Mouse (Mus musculus) right cerebral cortex, adult 2 months (tissue): ENCODE data around the gene Gm20605.

Experiments used
- DNase-seq, 2 experiments: peaks; one replicate each; pipeline ENCODE4 v3.0.0; 2021 to 2022; ENCODE audit warnings: low spot score in 2 of 2

Gm20605 gene

DNA sequence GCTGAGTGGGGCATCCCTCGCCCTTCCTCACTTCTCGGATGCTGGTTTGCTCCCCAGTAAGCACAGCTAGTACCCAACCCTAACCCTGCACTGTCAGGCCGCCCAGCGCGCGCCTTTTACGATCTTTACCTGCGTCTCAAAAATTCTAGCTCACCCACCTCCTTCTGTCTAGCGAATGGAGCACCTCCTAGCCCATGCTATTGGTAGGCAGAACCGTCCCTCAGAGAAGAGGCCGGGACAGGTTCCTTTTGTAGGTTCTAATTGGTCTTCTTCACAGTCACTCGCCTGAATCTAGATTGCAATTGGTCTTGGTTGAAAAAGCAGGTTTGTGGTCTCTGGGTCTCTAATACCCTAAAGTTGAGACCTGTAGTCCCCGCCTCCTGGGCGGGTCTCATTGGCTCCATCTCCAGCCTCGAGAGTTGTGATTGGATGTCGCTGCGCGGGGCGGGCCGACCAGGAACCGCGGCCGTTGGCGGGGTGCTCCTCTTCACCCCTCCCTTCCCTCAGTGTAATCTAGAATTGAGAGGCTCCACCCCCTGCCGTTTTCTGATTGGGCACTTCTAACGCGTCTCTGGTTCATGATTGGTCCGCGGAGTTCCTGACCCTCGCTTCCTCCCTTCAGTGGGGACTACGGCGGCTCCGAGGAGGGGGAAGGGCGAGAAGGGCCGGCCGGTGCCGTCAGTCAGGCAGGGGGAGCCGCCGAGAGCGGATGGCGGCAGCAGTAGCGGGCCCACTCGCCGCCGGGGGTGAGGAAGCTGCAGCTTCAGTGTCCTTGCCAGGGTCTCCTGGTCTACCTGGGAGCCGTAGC, at the start of gene Gm20605, which contains the start of the genes Fbxo24 and Lrch4:
Gene Gm20605 (plus strand): TSS at position 678 of the 808 bp plus-strand sequence.
Gene Fbxo24 (minus strand): TSS at position 505 of the 808 bp plus-strand sequence.
Gene Lrch4 (plus strand): TSS at position 624 of the 808 bp plus-strand sequence.
- DNase-seq: peak; percentile 98 to 100

DNA sequence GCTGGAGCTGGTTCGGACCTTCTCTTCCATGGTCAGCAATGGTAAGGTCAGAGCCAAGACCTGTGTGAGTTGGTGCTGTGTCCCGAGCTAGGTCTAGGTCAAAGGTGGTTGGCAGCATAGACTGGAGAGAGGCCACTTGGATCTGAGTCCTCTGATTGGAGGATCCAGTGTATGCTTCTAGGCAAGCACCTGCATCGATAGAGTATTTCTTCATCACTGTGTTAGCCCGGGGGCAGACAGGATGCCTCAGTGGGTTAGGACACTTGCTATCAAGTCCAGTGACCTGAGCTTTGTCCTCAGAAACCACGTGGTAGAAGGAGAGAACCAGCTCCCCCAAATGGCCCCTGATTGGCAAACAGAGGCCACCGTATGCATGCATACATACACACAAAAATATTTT, 48.7 kb upstream of the Gm20605 start:
- no peak for DNase-seq

DNA sequence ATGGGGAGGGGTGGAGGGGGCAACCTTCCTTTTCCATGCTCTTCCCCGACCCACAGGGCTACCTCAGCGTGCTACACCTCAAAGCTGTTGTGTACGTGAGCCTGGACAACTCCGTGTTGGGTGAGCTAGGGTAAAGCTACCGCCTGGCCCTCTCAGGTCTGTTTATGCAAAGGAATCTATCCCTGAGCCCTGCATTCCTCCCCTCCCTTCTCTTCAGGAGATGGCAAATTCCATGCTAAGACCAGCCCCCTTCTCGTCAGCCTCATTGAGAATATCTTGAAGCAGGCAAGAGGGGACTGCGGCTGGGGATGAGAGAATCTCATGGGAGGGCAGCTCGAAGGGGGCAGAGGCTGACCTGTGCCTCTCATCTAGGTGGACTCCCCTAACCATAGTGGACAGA, 46.3 kb upstream of the Gm20605 start:
- DNase-seq: no peak

DNA sequence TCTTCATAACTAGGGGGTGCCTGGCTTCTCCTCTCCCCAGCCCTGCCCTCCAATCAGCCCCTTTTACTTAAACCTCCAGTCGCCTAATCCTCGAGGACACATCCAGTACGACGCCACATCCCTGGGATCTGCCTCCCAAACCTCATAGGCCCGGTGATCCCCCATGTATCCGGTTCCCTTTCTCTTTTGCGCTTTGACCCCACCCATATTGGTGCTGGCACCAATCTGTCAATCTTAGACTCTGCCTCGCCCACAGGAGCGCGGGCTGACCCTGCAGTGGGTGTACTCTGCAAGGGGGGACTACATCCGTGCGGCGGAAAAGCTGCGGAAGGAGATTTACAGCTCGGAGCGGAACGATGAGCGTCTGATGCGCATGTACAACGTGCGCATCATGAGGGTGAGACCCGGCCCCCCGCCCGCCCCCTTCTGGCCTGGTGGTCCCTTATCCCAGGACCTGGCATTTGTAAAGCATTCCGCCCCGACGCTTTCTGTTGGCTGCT, 45.3 kb upstream of the Gm20605 start:
- peak in 1 of 2 experiments; percentile 55 for DNase-seq

DNA sequence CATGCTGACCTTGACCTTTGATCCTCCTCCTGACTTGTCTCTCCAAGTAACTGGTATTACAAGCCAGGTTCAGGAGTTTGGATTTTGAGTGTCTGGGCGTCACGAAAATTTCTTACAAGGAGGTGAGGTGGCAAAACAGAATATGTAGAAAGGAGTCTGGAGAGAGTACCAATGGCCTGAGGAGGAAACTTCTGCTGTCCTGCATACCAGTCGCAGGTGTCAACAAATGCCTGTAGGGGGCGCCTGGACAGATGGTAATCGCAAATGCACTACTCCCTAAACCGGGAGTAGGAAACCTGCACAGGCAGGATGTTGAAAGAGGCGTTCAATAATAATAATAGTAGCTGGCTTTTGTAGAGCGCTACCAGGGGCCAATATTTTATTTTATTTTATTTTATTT, 44.0 kb upstream of the Gm20605 start:
- peak; percentile 62 to 79 for DNase-seq

DNA sequence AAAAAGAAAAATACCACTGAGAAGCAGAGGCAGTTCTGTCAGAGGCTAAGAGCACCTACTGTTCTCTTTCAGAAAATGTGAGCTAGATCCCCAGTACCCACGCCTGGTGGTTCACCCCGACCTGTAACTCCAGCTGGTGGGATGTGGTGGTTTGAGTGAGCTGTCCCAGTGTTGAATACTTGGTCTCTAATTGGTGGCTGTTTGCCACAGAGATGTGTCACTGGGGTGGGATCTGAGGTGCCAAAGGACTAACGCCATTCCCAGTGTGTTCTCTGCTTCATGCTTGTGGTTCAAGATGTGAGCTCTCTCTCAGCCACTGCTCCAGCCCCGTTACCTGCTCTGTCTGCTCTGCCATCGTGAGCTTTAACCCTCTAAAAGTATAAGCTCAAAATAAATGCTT, 38.5 kb upstream of the Gm20605 start:
- no peak for DNase-seq

DNA sequence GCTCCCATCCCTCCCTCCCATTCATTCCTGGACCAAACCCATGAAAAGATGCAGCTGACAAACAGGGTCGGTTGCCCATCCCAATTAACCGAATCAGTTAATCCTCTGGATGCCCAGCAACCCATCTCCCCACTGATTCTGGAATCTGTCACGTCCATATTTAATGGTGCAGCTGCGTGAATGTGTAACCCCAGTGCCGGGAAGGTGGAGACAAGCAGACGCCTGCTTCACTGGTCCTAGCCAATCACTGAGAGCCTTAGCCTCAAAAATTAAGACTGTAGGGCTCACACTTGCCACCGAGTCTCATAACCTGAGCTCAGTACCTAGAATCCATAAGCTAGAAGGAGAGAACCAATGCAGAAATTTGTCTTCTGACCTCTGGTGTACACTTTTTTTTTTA, 33.1 kb upstream of the Gm20605 start:
- no peak for DNase-seq

DNA sequence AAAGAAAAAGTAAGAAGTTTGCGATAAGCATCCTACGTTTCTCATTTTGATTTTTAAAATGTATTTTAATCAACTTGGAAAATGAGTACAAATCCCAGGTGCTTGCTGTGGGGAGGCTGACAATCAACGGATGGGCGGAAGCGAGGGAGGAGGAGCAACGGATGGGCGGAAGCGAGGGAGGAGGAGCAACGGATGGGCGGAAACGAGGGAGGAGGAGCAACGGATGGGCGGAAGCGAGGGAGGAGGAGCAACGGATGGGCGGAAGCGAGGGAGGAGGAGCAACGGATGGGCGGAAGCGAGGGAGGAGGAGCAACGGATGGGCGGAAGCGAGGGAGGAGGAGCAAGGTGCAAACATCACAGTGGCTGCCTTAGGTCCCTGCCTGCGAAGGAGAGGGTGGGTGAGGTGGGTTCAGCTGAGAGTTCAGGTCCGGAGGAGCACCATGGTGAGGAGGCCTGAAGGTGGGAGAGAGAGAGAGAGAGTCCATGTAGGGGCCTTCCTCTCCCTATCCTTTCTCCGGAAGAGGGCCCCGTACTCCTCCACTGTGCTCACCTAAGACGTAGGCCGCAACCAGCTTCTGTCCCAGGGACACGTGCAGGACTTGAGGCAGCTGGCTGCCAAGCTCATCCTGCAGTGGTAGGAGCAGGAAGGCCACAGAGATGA, 32.2 kb upstream of the Gm20605 start:
- no peak for DNase-seq

DNA sequence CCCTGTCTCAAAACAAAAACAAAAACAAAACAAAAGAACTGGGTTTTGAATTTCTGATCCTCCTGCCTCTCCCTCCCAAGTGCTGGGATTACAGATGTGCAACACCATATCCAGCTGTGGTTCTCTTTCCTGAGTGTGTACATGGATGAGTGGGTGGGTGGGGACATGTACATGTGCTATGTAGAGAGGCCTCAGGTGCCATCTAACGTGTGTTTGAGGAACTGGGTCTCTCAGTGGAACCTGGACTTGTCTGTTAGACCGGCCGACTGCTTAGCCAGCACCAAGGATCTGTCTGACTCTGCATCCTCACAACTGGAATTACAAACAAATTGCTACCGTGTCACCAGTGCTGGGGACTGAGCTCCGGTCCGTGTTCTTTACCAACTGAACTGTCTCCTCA, 31.4 kb upstream of the Gm20605 start:
- DNase-seq: no peak

DNA sequence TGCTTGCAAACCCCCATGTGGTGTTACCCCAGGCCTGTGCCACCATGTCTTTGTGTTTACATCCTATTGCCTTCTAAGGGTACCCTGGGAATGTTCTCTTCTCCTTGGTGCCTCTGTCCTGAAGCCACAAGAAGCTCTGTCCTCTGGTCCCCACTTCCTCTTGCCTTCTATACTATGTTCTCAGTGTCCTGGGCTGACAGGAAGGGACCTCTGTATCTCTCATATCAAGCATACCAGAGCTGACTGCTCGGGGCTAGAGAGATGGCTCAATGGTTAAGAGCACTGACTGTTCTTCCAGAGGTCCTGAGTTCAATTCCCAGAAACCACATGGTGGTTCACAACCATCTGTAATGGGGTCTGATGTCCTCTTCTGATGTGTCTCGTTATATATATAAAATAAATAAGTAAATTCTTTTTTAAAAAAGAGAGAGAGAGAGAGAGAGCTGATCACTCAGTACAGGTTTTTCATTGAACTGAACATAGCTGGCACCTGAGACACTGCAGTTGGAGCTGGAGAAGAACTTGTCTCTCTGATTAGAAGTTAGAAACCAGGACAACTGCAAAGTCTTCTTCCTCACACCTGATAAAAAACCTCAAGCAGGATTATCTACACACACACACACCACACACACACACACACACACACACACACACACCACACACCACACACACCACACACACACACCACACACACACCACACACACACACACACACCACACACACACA, 30.7 kb upstream of the Gm20605 start:
- no peak for DNase-seq

DNA sequence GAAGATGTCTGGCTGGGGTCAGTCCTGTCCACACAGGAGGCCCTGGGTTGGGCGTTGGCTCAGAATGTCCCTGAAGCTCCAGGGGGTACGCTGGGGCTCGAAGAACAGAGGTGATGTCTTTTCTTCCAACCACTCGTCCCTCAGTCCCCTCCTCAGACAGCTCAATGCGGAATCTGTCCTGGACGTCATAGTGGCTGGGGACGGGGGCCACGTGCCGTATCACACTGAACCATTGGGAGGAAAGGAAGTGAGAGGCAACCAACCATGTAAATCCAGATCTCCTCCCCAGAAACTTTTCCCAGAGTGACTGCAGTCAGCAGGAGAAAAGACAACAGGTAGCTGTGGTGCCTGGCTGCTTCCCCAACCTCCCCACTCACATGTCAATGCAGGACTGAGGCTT, 29.4 kb upstream of the Gm20605 start:
- DNase-seq: no peak

DNA sequence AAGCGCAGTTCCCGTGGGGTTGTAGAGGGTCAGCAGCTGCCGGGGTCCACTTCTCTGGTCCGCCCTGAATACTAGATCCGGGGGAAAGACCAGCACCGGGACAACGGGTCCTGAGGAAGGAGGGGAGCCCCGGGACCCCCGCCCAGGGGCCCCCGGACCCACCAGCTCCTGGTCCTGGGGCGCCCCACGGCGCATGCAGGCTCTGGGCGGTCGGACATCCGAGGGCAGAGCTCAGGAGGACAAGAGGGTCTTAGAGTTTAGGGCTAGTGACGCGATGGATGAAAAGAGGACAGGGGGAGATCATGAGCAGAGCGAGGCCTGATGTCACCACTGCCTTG, 28.7 kb upstream of the Gm20605 start:
- DNase-seq: no peak

DNA sequence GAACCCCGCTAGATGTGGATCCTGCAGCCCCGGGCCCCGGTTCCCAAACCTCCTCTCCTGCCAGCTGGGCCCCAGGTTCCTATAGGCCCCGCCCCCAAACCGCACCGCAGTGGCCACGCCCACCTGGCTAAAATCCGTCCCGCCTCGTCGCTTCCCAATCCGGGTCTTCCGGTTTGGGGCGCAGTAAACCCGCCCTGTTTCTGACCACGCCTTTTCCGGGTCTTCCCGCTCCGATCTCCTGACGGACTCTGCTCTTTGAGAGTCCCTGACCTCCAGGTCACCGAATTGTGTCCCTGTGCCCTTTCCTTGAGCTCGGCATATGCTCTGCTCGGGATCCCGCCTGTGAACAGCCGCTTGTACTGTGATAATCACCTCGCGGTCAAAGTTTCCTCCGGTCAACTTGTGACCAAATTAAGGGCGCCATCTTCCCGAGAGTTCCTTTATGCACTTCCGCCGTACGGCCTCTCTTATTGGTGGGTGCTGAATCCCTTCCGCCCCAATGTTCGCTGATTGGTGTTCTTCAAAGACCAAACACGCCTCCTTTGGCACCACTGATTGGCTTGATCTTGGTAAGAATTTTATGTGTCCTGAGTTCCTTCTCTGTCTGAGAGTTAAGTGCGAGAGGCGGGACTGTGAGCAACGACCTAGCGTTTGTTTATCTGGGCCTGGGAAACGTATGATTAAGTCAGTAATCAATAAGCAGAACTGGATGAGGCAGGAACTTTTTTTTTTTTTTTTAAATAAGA, 28.2 kb upstream of the Gm20605 start, which contains the start of gene Mospd3:
Gene Mospd3 (minus strand): TSS at position 440 of the 746 bp plus-strand sequence.
- peak; percentile 94 to 95 for DNase-seq

DNA sequence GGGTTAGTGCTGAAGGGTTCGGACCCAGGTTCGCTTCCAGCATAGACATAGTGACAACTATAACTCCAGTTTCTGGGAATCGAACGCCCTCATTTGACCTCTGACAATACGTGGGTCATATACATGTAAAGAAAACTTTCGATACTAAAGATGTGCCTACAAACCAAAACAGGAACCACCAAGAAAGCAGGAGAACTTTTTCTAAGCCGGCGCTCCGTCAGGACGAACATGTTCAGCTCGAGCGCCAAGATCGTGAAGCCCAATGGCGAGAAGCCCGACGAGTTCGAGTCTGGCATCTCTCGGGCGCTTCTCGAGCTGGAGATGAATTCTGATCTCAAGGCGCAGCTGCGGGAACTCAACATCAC, 27.6 kb upstream of the Gm20605 start:
- no peak for DNase-seq

DNA sequence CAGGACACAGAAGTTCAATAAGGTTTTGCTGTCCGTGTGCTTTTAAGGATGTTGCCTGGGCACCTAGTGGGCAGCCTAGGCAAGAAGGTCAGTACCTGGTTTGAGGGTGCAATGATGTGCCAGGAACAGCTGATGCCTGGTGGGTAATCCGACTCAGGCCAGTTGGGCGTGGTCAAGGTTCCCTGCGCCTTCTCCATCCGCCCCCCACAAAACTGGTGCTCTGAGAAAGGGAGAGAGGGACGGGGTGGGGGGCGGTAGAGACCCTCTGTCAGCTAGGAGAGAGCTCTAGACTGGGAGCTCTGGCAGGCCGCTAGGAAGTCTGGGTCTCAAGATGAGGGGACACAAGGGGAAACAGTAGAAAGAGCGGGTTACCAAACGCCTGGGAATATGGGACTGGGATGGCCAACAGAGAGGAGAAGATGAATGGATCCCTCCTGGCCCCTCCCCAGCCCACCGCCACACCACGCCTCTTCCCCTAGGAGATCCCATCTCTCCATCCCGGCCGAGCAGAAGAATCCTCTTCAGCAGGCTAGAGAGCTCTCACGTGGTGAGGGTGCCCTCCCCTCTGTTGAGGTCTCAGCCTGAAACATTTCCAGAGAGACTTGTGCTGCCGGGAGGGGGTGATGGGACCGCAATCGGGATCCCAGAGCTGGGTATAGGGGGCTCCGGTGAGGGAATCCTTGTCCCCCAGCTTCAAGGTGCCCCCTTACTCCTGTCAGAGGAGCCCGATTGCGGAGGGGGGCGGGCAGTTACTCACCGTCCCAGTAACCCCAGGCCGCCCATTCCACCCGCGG, 20.9 kb upstream of the Gm20605 start:
- no peak for DNase-seq

DNA sequence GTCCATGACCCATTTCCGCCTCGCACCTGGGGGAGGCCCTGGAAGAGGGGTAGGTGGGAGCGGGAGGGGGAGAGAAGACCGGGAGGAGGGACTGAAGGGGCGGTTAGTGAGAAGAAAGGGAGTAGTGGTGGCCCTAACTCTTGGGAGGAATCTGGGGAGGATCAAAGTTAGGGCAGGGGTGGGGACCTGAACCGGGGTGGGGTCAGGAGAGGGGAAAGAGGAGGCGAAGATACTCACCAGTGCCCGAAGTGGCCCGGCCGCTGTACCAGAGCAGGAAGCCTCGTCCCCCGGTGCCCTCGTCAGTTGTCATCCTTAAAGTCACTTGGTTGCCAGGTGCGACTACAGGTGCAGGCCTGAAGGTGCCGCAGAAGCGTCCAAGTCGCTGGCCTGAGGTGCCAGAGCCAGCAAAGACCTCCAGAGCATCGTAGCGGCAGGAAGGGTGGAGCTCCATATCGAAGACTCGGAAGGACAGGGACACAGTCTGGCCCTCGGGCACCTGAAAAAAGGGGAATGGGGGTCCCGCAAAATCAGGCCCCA, 20.3 kb upstream of the Gm20605 start:
- no peak for DNase-seq

DNA sequence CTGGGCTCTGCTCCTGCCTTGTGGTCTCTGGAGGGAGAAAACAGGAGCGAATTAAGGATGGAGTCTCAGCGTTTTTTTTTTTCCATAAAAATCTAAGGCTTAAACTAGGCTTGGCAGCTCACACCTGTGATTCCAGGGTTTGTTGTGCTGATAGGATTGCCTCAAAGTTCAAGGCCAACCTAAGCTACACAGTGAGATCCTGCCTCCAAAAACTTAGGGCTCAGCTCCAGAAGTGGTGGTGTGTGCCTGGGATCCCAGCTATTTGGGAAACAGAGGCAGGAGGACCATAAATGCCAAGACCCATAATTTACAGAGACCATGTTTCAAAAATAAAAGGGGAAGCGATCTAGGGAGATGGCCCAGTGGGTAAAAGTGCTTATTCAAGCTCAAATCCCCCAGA, 19.7 kb upstream of the Gm20605 start:
- no peak for DNase-seq

DNA sequence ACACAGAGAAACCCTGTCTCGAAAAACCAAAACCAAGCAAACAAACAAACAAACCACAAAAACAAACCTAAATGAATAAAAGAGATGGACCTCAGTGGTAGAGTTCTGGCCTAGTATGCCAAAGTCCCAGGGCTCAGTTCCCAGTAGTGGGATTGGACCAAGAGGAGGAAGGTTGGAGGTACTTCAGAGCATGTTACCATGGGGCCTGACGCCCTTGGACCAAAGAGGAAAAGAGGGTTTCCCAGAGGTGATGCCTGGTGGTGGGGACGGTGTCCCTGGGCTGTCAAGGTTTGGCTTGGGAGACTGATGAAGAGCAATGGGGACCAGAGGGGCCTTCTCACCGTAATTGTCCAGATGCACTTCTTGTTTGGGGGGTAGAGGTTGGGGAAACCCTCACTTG, 18.9 kb upstream of the Gm20605 start:
- DNase-seq: no peak

DNA sequence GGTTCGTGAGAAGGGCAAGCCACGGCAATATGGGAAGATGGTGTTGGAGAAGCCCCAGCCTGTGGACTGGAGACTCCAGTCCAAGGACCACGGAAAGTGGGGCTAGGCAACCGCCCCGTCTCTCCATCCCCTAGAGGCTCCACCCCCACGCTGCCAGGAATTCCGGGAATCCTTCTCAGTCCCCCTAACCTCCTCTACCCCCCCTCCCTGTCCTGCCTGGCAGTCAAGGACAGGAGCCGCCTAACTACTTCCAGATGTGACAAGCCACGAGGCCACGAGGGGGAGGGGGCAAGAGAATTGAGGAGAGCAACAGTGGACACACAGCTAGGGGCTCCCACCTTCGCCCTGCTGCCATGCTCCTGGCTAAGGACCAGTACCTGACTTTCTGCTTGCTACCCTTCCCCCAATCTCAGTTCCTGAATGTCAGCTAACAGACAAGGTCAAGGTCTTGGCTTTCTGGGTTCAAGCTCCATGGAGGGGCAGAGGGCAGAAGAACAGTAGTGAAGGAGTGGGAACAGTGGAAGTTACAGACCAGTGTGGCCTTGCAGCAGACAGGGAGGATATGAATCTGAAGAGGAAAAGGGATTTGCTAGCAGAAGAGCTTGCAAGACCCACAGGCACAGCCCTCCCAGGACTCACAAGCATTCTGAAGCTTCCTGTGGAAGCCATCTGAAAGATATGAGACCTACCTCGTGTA, 18.3 kb upstream of the Gm20605 start:
- DNase-seq: no peak

DNA sequence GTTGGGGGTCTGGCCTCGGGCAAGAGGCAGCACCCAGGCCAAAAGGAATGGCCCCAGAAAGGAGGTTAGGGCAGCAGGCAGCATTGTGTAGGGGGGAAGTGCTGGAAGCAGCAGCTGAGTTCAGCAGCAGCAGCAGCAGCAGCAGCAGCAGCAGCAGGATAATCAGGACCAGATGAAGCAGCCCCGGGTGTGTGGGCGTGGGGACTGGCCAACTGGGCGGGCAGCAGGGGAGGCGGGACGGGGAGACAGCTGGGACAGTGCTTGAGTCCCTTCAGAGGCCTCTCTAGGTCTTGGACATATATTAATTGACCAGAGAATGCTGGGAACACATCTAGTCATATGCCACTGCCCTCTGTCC, 17.8 kb upstream of the Gm20605 start:
- no peak for DNase-seq
